Mouse (Mus musculus): ENCODE data around the gene Kcnd3. TPM values are rescaled to one million over a fixed set of nuclear protein-coding genes. Genes with fewer than 3 reads are reported as not detected.

The Kcnd3 gene
- polyA plus RNA-seq, 1 experiment, result not detected

- no peak overlapping the region for H3K4me3 ChIP-seq (replicated peaks)
These were observed 37.5 kb downstream of the Kcnd3 start for GRCm38 (mm10) chr3:105489607-105490006.

GRCm38 (mm10) chr3:105494886-105495285 is 42.8 kb downstream of the Kcnd3 start:
- Histone ChIP-seq H3K9me3 (no peaks in the 10 kb centered on the region), H3K4me1 (no peaks in the 10 kb centered on the region), H3K27me3 (replicated peaks) (peaks cover 6% of the 10 kb centered on the region), H3K4me3 (replicated peaks) (no peak overlapping the region), H3K36me3 (replicated peaks; ENCODE audit: low read length) (no peaks in the 10 kb centered on the region)
- TF ChIP-seq GATA1 (IDR thresholded peaks at IDR 0.05; ENCODE audit: borderline replicate concordance, low read length) (no peak), FLI1 (IDR thresholded peaks at IDR 0.05; ENCODE audit: low read length) (no peak)

More at GRCm38 (mm10) chr3:105489607-105490006, 37.5 kb downstream of the Kcnd3 start:
- TF ChIP-seq FLI1 (IDR thresholded peaks at IDR 0.05; ENCODE audit: low read length) (no peak), GATA1 (IDR thresholded peaks at IDR 0.05; ENCODE audit: borderline replicate concordance, low read length) (no peak)
- Histone ChIP-seq H3K27me3 (replicated peaks) (peaks cover 7% of the 10 kb centered on the region), H3K4me1 (no peaks in the 10 kb centered on the region), H3K36me3 (replicated peaks; ENCODE audit: low read length) (no peaks in the 10 kb centered on the region), H3K9me3 (no peaks in the 10 kb centered on the region)

- no peak overlapping the region for H3K4me3 ChIP-seq (replicated peaks)
- TF ChIP-seq GATA1 (IDR thresholded peaks at IDR 0.05; ENCODE audit: borderline replicate concordance, low read length) (no peak), FLI1 (IDR thresholded peaks at IDR 0.05; ENCODE audit: low read length) (no peak)
- no peaks in the 10 kb centered on the region for H3K9me3 ChIP-seq
- H3K36me3 ChIP-seq (replicated peaks; ENCODE audit: low read length), result no peaks in the 10 kb centered on the region
- peaks cover 9% of the 10 kb centered on the region for H3K27me3 ChIP-seq (replicated peaks)
- H3K4me1 ChIP-seq, result no peaks in the 10 kb centered on the region
These were observed 44.1 kb downstream of the Kcnd3 start for GRCm38 (mm10) chr3:105496216-105496615.

- H3K9me3 ChIP-seq, result no peaks in the 10 kb centered on the region
- no peaks in the 10 kb centered on the region for H3K4me1 ChIP-seq
- no peaks in the 10 kb centered on the region for H3K36me3 ChIP-seq (replicated peaks; ENCODE audit: low read length)
- TF ChIP-seq FLI1 (IDR thresholded peaks at IDR 0.05; ENCODE audit: low read length) (no peak), GATA1 (IDR thresholded peaks at IDR 0.05; ENCODE audit: borderline replicate concordance, low read length) (no peak)
- H3K4me3 ChIP-seq (replicated peaks), result no peak overlapping the region
- peaks cover 9% of the 10 kb centered on the region for H3K27me3 ChIP-seq (replicated peaks)
These were observed 44.8 kb downstream of the Kcnd3 start for GRCm38 (mm10) chr3:105496935-105497334.

GRCm38 (mm10) chr3:105501071-105501470 is 48.9 kb downstream of the Kcnd3 start:
- Histone ChIP-seq H3K27me3 (replicated peaks) (peaks cover 7% of the 10 kb centered on the region), H3K4me3 (replicated peaks) (no peak overlapping the region), H3K9me3 (no peaks in the 10 kb centered on the region), H3K36me3 (replicated peaks; ENCODE audit: low read length) (no peaks in the 10 kb centered on the region), H3K4me1 (no peaks in the 10 kb centered on the region)
- TF ChIP-seq FLI1 (IDR thresholded peaks at IDR 0.05; ENCODE audit: low read length) (no peak), GATA1 (IDR thresholded peaks at IDR 0.05; ENCODE audit: borderline replicate concordance, low read length) (no peak)

- H3K27me3 ChIP-seq (replicated peaks), result peaks cover 13% of the 10 kb centered on the region
- no peaks in the 10 kb centered on the region for H3K36me3 ChIP-seq (replicated peaks; ENCODE audit: low read length)
- H3K4me3 ChIP-seq (replicated peaks), result no peak overlapping the region
- TF ChIP-seq FLI1 (IDR thresholded peaks at IDR 0.05; ENCODE audit: low read length) (no peak), GATA1 (IDR thresholded peaks at IDR 0.05; ENCODE audit: borderline replicate concordance, low read length) (no peak)
- H3K9me3 ChIP-seq, result no peaks in the 10 kb centered on the region
- no peaks in the 10 kb centered on the region for H3K4me1 ChIP-seq
These were observed 52.1 kb downstream of the Kcnd3 start for GRCm38 (mm10) chr3:105504272-105504671.

- no peak overlapping the region for H3K4me3 ChIP-seq (replicated peaks)
- TF ChIP-seq FLI1 (IDR thresholded peaks at IDR 0.05; ENCODE audit: low read length) (no peak), GATA1 (IDR thresholded peaks at IDR 0.05; ENCODE audit: borderline replicate concordance, low read length) (no peak)
- peaks cover 16% of the 10 kb centered on the region for H3K27me3 ChIP-seq (replicated peaks)
- H3K4me1 ChIP-seq, result no peaks in the 10 kb centered on the region
- H3K36me3 ChIP-seq (replicated peaks; ENCODE audit: low read length), result no peaks in the 10 kb centered on the region
- no peaks in the 10 kb centered on the region for H3K9me3 ChIP-seq
These were observed 53.2 kb downstream of the Kcnd3 start for GRCm38 (mm10) chr3:105505161-105505872.

- Histone ChIP-seq H3K4me1 (no peaks in the 10 kb centered on the region), H3K27me3 (replicated peaks) (peaks cover 13% of the 10 kb centered on the region), H3K36me3 (replicated peaks; ENCODE audit: low read length) (no peaks in the 10 kb centered on the region), H3K9me3 (no peaks in the 10 kb centered on the region), H3K4me3 (replicated peaks) (no peak overlapping the region)
- TF ChIP-seq FLI1 (IDR thresholded peaks at IDR 0.05; ENCODE audit: low read length) (no peak), GATA1 (IDR thresholded peaks at IDR 0.05; ENCODE audit: borderline replicate concordance, low read length) (no peak)
These were observed 53.7 kb downstream of the Kcnd3 start for GRCm38 (mm10) chr3:105505873-105506170.

GRCm38 (mm10) chr3:105506592-105506991 is 54.5 kb downstream of the Kcnd3 start:
- H3K27me3 ChIP-seq (replicated peaks), result peaks cover 16% of the 10 kb centered on the region

GRCm38 (mm10) chr3:105509321-105509720 is 57.2 kb downstream of the Kcnd3 start:
- H3K27me3 ChIP-seq (replicated peaks), result peaks cover 22% of the 10 kb centered on the region
- H3K4me1 ChIP-seq, result no peaks in the 10 kb centered on the region
- H3K36me3 ChIP-seq (replicated peaks; ENCODE audit: low read length), result no peaks in the 10 kb centered on the region
- no peak overlapping the region for H3K4me3 ChIP-seq (replicated peaks)
- no peaks in the 10 kb centered on the region for H3K9me3 ChIP-seq
- no peak for TF ChIP-seq GATA1 (IDR thresholded peaks at IDR 0.05; ENCODE audit: borderline replicate concordance, low read length)
- TF ChIP-seq FLI1 (IDR thresholded peaks at IDR 0.05; ENCODE audit: low read length), result no peak

More at GRCm38 (mm10) chr3:105506592-105506991, 54.5 kb downstream of the Kcnd3 start:
- H3K9me3 ChIP-seq, result no peaks in the 10 kb centered on the region
- H3K4me3 ChIP-seq (replicated peaks), result no peak overlapping the region
- no peaks in the 10 kb centered on the region for H3K36me3 ChIP-seq (replicated peaks; ENCODE audit: low read length)
- TF ChIP-seq FLI1 (IDR thresholded peaks at IDR 0.05; ENCODE audit: low read length) (no peak), GATA1 (IDR thresholded peaks at IDR 0.05; ENCODE audit: borderline replicate concordance, low read length) (no peak)
- no peaks in the 10 kb centered on the region for H3K4me1 ChIP-seq

Measured in megakaryocyte, embryonic 14.5 days (primary cell).